Mouse (Mus musculus) liver, adult 2 months (tissue): ENCODE results near the gene Galns. TPM values are rescaled to one million over a fixed set of nuclear protein-coding genes. Genes with fewer than 3 reads are reported as not detected.
A peak's percentile ranks its signal among the peaks of the same experiment; 100 is the strongest.

ENCODE experiments used
- DNase-seq: peaks from one replicate; pipeline ENCODE4 v3.0.0-alpha.2; 2011; ENCODE audit warnings: low read depth, low spot score; ENCODE audit errors: extremely low read depth
- H3K27ac ChIP-seq: fragments of 200-500 bp; replicated peaks from 2 replicates; pipeline ENCODE4 v1.5.1; 2012; ENCODE audit warnings: low read depth, mild to moderate bottlenecking, control low read depth, inconsistent platforms, low read length; ENCODE audit not compliant: insufficient read depth
- H3K27me3 ChIP-seq: fragments of 200-500 bp; 2 replicates; pipeline ENCODE4 v1.6.1; 2012; ENCODE audit warnings: mild to moderate bottlenecking, moderate library complexity, low read length, inconsistent platforms; ENCODE audit not compliant: control insufficient read depth, insufficient read depth
- H3K36me3 ChIP-seq: fragments of 200-500 bp; 2 replicates; pipeline ENCODE4 v1.6.1; 2012; ENCODE audit warnings: low read length, inconsistent platforms; ENCODE audit not compliant: control insufficient read depth, insufficient read depth
- H3K4me1 ChIP-seq: fragments of 200-500 bp; 2 replicates; pipeline ENCODE4 v1.6.1; 2011; ENCODE audit warnings: low read length; ENCODE audit not compliant: control insufficient read depth, insufficient read depth
- H3K4me3 ChIP-seq: fragments of 200-500 bp; 2 replicates; pipeline ENCODE4 v1.5.1; 2011; ENCODE audit warnings: low read depth, mild to moderate bottlenecking, control low read depth, low read length, moderate library complexity; ENCODE audit not compliant: insufficient read depth
- H3K79me2 ChIP-seq: fragments of 200-500 bp; 2 replicates; pipeline ENCODE4 v1.6.1; 2012; ENCODE audit warnings: inconsistent platforms, mild to moderate bottlenecking, low read length, moderate library complexity; ENCODE audit not compliant: control insufficient read depth, insufficient read depth
- H3K9ac ChIP-seq: fragments of 200-500 bp; 2 replicates; pipeline ENCODE4 v1.6.1; 2012; ENCODE audit warnings: low read depth, mild to moderate bottlenecking, control low read depth, inconsistent platforms, low read length
- CTCF ChIP-seq: fragments of 200-500 bp; IDR thresholded peaks from 2 replicates; pipeline ENCODE4 v1.5.1; 2011; ENCODE audit warnings: low read depth, low read length, control low read depth
- POLR2A ChIP-seq: fragments of 200-500 bp; IDR thresholded peaks from 2 replicates; pipeline ENCODE4 v1.6.1; 2011; ENCODE audit warnings: low read length, control low read depth; ENCODE audit not compliant: insufficient read depth; ENCODE audit errors: extremely low read depth
- WGBS: fragments of 180-500 bp; shearing (Covaris S2); methylation state at CpG from one replicate; pipeline ENCODE4 v1.1.7; 2018; 5-methylcytosine and 5-hydroxymethylcytosine counted together
- polyA plus RNA-seq: library from polyadenylated mRNA; depleted of rRNA; stranded (reverse); fragments of >200 nt; gene quantifications from 2 replicates; pipeline ENCODE4 v1.2.3, GENCODE M21; 2012; rRNA removed
- total RNA-seq: library from RNA; depleted of rRNA; stranded (reverse); fragments of >200 nt; gene quantifications from 2 replicates; pipeline ENCODE4 v1.2.3, GENCODE M21; 2014; rRNA removed

Galns gene
- total and polyA plus RNA-seq, 2 experiments = 4.1 to 6.6 TPM

GRCm38 (mm10) chr8:122538310-122539076, 72.8 kb downstream of the Galns start:
- H3K4me3 ChIP-seq = no peak overlapping the region

GRCm38 (mm10) chr8:122537812-122538211, 73.5 kb downstream of the Galns start:
- Histone ChIP-seq H3K9ac (no peak overlapping the region), H3K4me3 (no peak overlapping the region), H3K79me2 (peaks cover 4% of the 10 kb centered on the region; the same call in 1 of the 2 replicates), H3K27ac (no peak overlapping the region), H3K4me1 (no peaks in the 10 kb centered on the region), H3K27me3 (no peaks in the 10 kb centered on the region), H3K36me3 (no peaks in the 10 kb centered on the region)
- TF ChIP-seq POLR2A (no peak), CTCF (no peak)
- DNase-seq = no peak
- WGBS = 74% methylated on average over 2 of the region's 2 CpGs

More at GRCm38 (mm10) chr8:122538310-122539076, 72.8 kb downstream of the Galns start:
- DNase-seq = no peak
- Histone ChIP-seq H3K79me2 (peaks cover 6% of the 10 kb centered on the region; the same call in 1 of the 2 replicates), H3K36me3 (no peaks in the 10 kb centered on the region), H3K9ac (no peak overlapping the region), H3K4me1 (no peaks in the 10 kb centered on the region), H3K27me3 (no peaks in the 10 kb centered on the region), H3K27ac (no peak overlapping the region)
- TF ChIP-seq POLR2A (no peak), CTCF (no peak)
- WGBS = 84% methylated on average over 9 of the region's 9 CpGs

GRCm38 (mm10) chr8:122537033-122537432, 74.2 kb downstream of the Galns start:
- Histone ChIP-seq H3K27ac (no peak overlapping the region), H3K79me2 (no peaks in the 10 kb centered on the region; the same call in 1 of the 2 replicates), H3K9ac (no peak overlapping the region), H3K4me3 (no peak overlapping the region), H3K4me1 (peaks cover under 1% of the 10 kb centered on the region; the same call in 1 of the 2 replicates), H3K36me3 (no peaks in the 10 kb centered on the region), H3K27me3 (no peaks in the 10 kb centered on the region)
- TF ChIP-seq CTCF (no peak), POLR2A (no peak)
- whole genome bisulfite sequencing = 62% methylated on average over 6 of the region's 6 CpGs
- DNase-seq = no peak

- TF ChIP-seq POLR2A = no peak
- TF ChIP-seq CTCF = no peak
- peaks cover 5% of the 10 kb centered on the region; the same call in 1 of the 2 replicates for H3K4me1 ChIP-seq
- H3K4me3 ChIP-seq = no peak overlapping the region
- DNase-seq = no peak
- H3K36me3 ChIP-seq = no peaks in the 10 kb centered on the region
- H3K9ac ChIP-seq = peak overlapping the region; percentile 51
- no peaks in the 10 kb centered on the region for H3K27me3 ChIP-seq
- H3K27ac ChIP-seq = peak overlapping the region; percentile 70
- WGBS = 82% methylated on average over 8 of the region's 8 CpGs
- peaks cover 3% of the 10 kb centered on the region; the same call in 1 of the 2 replicates for H3K79me2 ChIP-seq
These were observed 80.0 kb downstream of the Galns start for GRCm38 (mm10) chr8:122531312-122531711.

GRCm38 (mm10) chr8:122529159-122529558, 82.1 kb downstream of the Galns start:
- Histone ChIP-seq H3K27ac (no peak overlapping the region), H3K79me2 (peaks cover 3% of the 10 kb centered on the region; the same call in 1 of the 2 replicates), H3K36me3 (no peaks in the 10 kb centered on the region), H3K4me3 (no peak overlapping the region), H3K9ac (no peak overlapping the region), H3K27me3 (no peaks in the 10 kb centered on the region), H3K4me1 (peaks cover 8% of the 10 kb centered on the region; the same call in 1 of the 2 replicates)
- TF ChIP-seq CTCF = no peak
- no peak for TF ChIP-seq POLR2A
- WGBS = 64% methylated on average over 4 of the region's 4 CpGs
- peak; percentile 50 for DNase-seq

Other genes starting within 250 kb of the Galns start
- 10.9 and 14.0 TPM in 2 replicates for gene Zc3h18, start 234.9 kb downstream of the Galns start, total RNA-seq
- 18.3 and 22.3 TPM in 2 replicates for gene Zc3h18, start 234.9 kb downstream of the Galns start, polyA plus RNA-seq
- not detected in 2 replicates for gene Il17c, start 189.4 kb downstream of the Galns start, total RNA-seq
- gene Il17c, start 189.4 kb downstream of the Galns start, polyA plus RNA-seq = not detected in 2 replicates
- 13.9 and 23.4 TPM in 2 replicates for gene Cyba, start 178.5 kb downstream of the Galns start, total RNA-seq
- 24.4 and 34.2 TPM in 2 replicates for gene Cyba, start 178.5 kb downstream of the Galns start, polyA plus RNA-seq
- 15.3 and 20.9 TPM in 2 replicates for gene Mvd, start 168.0 kb downstream of the Galns start, total RNA-seq
- gene Mvd, start 168.0 kb downstream of the Galns start, polyA plus RNA-seq = 68.7 and 71.4 TPM in 2 replicates
- gene Snai3, start 150.7 kb downstream of the Galns start, total RNA-seq = not detected in 2 replicates
- 0.44 and 0.46 TPM in 2 replicates for gene Snai3, start 150.7 kb downstream of the Galns start, polyA plus RNA-seq
- 5.3 and 6.8 TPM in 2 replicates for gene Rnf166, start 135.4 kb downstream of the Galns start, total RNA-seq
- 22.8 and 24.2 TPM in 2 replicates for gene Rnf166, start 135.4 kb downstream of the Galns start, polyA plus RNA-seq
- gene Ctu2, start 135.3 kb downstream of the Galns start, total RNA-seq = 7.0 and 13.5 TPM in 2 replicates
- gene Ctu2, start 135.3 kb downstream of the Galns start, polyA plus RNA-seq = 21.1 and 27.0 TPM in 2 replicates
- gene Piezo1, start 60.1 kb downstream of the Galns start, total RNA-seq = 2.2 and 4.6 TPM in 2 replicates
- 8.0 and 11.1 TPM in 2 replicates for gene Piezo1, start 60.1 kb downstream of the Galns start, polyA plus RNA-seq
- gene Cdt1, start 43.4 kb downstream of the Galns start, total RNA-seq = 1.0 and 3.0 TPM in 2 replicates
- 2.5 and 2.9 TPM in 2 replicates for gene Cdt1, start 43.4 kb downstream of the Galns start, polyA plus RNA-seq
- 59.8 and 68.3 TPM in 2 replicates for gene Aprt, start 34.6 kb downstream of the Galns start, total RNA-seq
- gene Aprt, start 34.6 kb downstream of the Galns start, polyA plus RNA-seq = 80.5 and 105 TPM in 2 replicates
- gene Trappc2l, start 177 bp upstream of the Galns start, total RNA-seq = 7.4 and 14.5 TPM in 2 replicates
- gene Trappc2l, start 177 bp upstream of the Galns start, polyA plus RNA-seq = 74.7 and 101 TPM in 2 replicates
- not detected in 2 replicates for gene Pabpn1l, start 11.3 kb upstream of the Galns start, total RNA-seq
- not detected in 2 replicates for gene Pabpn1l, start 11.3 kb upstream of the Galns start, polyA plus RNA-seq
- gene Cbfa2t3, start 87.6 kb upstream of the Galns start, total RNA-seq = 0.28 and 0.40 TPM in 2 replicates
- gene Cbfa2t3, start 87.6 kb upstream of the Galns start, polyA plus RNA-seq = 1.2 and 1.3 TPM in 2 replicates
- 12.8 and 13.7 TPM in 2 replicates for gene Acsf3, start 164.0 kb upstream of the Galns start, total RNA-seq
- gene Acsf3, start 164.0 kb upstream of the Galns start, polyA plus RNA-seq = 38.4 and 39.7 TPM in 2 replicates
- gene Cdh15, start 236.5 kb upstream of the Galns start, total RNA-seq = 0.07 TPM in 1 of 2 replicates, not detected in the other
- gene Cdh15, start 236.5 kb upstream of the Galns start, polyA plus RNA-seq = 0.06 and 0.11 TPM in 2 replicates